Mouse (Mus musculus) lung, postnatal 36 days (tissue): ENCODE results near the gene Anks1.

Experiments
- DNase-seq: peaks from one replicate; pipeline ENCODE4 v3.0.0; 2022; ENCODE audit warnings: mixed read lengths

Gene Anks1

GRCm38 (mm10) chr17:28067303-28067702 is 158.2 kb downstream of the Anks1 start:
- DNase-seq, result no peak

DNA sequence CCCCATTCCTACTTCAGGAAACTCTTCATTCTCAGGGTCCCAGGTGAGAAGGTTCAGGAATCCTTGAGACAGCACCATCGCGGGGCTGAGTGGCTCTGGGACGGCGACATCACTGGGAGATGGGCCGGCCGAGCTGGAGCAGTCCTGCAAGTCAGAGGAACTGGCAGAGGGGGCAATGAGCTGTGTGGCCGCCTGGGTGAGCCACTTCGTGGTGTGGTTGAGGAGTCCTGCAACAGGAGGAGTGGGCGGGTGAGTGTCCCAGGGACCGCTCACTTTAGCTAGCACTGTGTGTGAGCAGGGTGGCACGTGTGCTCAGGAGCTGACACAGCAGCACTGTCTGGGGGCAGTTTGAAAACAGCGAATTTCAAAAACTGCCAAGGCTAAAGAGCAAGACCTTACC is 160.3 kb downstream of the Anks1 start:
- no peak for DNase-seq

GRCm38 (mm10) chr17:28070256-28070655 is 161.2 kb downstream of the Anks1 start:
- DNase-seq, result no peak

- no peak for DNase-seq
Measured at GRCm38 (mm10) chr17:28072730-28073129, 163.6 kb downstream of the Anks1 start.

GRCm38 (mm10) chr17:28074486-28074885 is 165.4 kb downstream of the Anks1 start:
- DNase-seq, result no peak

DNA sequence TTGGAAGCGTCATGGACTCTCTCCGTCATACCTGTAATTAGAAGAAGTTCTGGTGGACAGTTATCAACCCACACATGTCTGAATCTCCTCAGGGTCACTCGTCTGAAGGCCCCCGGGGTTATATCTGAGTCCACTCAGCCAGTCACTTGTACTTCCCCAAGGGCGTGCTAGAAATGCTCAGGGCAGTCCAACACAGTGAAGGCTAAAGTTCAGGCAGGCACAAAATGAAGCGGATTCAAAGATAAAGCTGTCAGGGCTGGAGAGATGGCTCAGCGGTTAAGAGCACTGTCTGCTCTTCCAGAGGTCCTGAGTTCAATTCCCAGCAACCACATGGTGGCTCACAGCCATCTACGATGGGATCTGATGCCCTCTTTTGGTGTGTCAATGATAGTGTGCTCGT is 168.9 kb downstream of the Anks1 start:
- no peak for DNase-seq

- DNase-seq, result peak; percentile 94
Measured at GRCm38 (mm10) chr17:28079618-28080017, 170.5 kb downstream of the Anks1 start.

- peak; percentile 75 for DNase-seq
Measured at GRCm38 (mm10) chr17:28080045-28080816, 171.1 kb downstream of the Anks1 start, which contains the start of gene Tcp11. Gene Tcp11, minus strand, starts transcription at chr17:28080639.

DNA sequence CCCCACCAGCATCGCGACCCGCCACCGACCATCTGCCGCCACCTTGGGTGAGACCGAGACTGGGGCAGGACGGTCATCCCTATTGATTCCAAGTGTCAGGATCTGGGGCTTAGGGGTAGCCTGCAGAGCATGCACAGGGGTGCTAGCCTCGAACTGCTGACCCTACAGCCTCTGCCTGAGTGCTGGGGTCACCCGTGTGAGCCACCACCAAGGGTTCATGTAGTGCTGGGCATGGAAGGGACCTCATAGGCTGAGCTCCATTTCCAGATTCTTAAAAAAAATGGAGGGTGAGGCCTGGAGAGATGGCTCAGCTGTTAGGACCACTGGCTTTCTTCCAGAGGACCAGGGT is 171.7 kb downstream of the Anks1 start:
- no peak for DNase-seq

DNA sequence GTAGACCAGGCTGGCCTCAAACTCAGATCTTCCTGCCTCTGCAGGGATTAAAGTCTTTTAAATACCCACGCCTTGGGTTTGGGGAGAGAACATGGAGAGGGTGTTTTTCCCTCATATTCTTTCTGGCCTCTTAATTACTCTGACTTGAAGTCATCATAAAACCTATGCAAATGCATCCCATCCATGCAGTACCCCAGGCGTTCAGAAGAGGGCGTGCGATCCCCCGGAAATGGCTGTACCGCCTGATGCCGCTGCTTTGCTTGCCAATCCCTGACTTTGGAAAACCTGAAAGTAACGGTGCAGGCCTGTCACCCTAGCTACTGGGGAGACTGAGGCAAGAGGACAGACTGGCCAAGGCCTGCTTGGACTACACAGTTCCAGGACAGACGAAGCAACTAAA is 172.3 kb downstream of the Anks1 start:
- DNase-seq, result peak; percentile 63

- no peak for DNase-seq
Measured at GRCm38 (mm10) chr17:28081856-28082255, 172.8 kb downstream of the Anks1 start.

GRCm38 (mm10) chr17:28082863-28083262 is 173.8 kb downstream of the Anks1 start:
- DNase-seq, result no peak

- DNase-seq, result no peak
Measured at GRCm38 (mm10) chr17:28084395-28084905, 175.3 kb downstream of the Anks1 start.

- peak; percentile 93 for DNase-seq
Measured at GRCm38 (mm10) chr17:28084964-28085363, 175.9 kb downstream of the Anks1 start.

- DNase-seq, result no peak
Measured at GRCm38 (mm10) chr17:28087430-28087829, 178.3 kb downstream of the Anks1 start.

DNA sequence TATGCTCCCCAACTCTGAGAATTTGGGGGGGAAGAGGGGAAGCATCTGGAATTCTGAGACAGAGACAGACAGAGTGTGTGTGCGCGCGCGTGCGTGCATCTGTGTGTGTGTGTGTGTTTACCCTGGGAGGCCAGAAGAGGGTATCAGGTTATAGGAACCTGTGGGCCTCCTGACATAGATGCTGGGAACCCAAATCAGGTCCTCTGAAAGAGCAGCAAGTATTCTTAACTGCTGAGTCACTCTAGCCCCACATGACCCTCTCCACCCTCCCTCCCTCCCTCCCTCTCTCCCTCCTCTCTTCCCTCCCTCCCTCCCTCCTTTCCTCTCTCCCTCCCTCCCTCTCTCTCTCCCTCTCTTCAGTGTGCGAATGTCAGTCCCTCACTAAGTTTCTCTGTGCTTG is 179.6 kb downstream of the Anks1 start:
- DNase-seq, result no peak

- no peak for DNase-seq
Measured at GRCm38 (mm10) chr17:28092297-28092696, 183.2 kb downstream of the Anks1 start.

- DNase-seq, result no peak
Measured at GRCm38 (mm10) chr17:28093837-28094236, 184.7 kb downstream of the Anks1 start.

- DNase-seq, result no peak
Measured at GRCm38 (mm10) chr17:28096418-28096817, 187.3 kb downstream of the Anks1 start.

DNA sequence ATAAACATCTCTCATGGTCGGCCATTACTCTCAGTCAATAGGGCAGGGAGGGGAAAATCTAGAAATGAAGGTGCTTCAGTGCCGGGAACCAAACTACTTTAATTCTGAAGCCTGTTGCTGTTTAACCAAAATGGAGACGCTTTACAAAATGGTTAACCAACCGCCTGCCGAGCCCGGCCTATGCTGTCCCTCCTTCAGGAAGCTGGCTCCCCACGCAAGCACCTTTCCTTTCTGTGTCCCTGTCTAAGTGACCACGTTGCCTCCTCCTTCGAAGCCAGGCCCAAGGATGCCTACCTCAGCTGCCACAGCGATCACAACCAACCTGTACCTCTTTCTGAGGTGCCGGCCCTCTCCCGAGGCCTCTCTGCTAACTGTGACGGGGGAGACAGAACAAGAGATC is 188.2 kb downstream of the Anks1 start:
- no peak for DNase-seq

DNA sequence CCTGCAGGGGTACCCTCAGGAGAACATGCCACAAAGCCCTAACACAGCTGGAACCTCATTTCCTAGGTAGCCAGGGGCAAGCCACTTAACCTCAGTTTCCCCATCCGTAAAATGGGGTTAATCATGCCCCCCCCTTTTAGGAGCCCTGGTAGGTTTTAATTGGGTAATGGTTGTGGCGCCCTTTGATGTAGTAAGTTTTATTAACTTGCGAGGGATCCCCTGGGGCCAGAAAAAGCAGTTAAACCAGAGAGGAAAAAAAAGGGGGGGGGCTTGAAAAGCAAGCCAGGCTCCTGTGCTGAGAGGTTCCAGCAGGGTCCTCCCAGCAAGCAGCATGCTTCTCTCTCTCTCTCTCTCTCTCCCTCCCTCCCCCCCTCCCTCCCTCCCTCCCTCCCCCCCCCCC is 190.0 kb downstream of the Anks1 start:
- DNase-seq, result no peak

DNA sequence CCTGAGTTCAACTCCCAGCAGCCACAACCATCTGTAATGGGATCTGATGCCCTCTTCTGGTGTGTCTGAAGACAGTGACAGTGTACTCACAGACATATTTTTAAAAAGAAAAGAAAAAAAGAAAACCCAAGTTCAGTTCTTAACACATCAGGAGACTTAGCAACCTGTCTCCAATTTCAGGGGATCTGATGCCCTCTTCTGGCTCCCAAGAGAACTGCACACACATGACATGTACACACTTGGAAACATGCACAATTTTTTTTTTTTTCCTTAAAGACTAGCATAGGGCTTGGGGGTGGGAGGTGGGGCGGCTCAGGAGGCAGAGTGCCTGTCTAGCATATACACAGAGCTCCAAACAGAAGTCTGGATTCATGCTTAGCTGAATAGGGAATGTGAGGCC is 191.6 kb downstream of the Anks1 start:
- no peak for DNase-seq

DNA sequence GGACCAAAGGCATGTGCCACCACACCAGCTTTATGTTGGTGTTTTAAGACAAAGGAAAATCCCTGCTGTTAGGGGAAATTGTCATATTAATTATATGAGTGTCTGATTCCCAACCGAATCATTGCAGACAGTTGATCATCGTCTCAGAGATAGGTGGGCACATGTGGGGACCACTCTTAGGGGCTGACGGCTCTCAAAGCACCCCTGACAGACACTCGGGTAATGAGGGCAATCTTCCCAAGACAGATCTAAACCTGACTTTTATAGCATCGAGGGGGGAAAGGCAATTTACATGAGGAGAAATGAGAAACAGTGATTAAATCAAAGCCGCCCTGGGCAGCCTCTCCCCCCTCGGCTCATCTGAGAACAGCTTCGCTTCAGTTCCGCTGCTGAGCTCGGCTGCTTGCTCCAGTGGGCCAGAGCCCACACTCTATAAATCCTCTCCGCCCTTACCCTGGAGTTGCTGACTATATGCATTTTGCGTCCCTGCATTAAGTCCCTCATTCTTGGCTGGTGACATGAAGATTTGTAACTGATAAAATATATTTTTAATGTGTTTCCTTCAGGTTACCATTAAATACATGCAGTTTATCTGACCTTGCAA is 192.3 kb downstream of the Anks1 start:
- no peak for DNase-seq

DNA sequence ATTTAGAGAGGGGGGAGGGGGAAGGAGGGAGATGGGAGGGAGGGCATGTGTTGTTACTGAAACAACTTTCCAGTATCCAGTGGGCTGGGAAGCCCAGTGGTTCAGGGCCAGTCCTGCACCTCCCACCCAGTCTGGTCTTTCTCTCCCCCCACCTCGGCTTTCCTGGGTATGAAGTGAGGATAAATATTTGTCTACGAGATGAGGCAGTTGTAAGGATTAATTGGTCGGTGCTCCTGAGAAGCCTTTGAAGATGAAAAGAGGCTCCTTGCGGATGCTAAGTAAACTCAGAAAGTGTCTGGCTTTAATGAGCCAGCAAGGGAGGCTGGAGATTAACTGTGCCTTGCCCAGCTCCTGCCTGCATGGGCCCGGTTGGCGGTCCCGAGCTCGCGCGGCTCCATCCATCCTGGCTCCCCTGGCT is 192.8 kb downstream of the Anks1 start:
- no peak for DNase-seq

DNA sequence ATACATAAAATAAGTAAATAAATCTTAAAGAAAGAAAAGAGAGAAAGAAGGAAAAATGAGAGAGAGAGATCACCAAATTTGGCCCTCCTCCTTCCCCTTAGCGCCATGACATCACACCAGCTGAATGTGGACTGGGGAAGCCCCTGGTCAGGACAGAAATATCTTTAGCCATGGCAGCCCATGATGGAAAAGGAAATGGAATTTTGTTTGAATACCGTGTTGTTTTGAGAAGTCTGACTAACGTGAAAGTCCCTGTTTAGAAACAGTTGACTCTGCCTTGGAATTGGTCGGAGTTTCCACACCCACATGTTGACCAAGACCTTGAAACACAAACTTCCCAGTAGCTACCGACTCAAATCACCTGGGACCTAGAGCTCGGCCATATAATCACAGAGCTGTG is 195.3 kb downstream of the Anks1 start:
- no peak for DNase-seq
